Mouse (Mus musculus) embryonic facial prominence, embryonic 12.5 days (tissue): ENCODE measurements around the gene Ptprq. TPM values are rescaled to one million over a fixed set of nuclear protein-coding genes. Genes with fewer than 3 reads are reported as not detected.

ENCODE experiments used
- ATAC-seq: fragments of 200-750 bp; cut with Nextera tagmentation; 2 replicates; pipeline ENCODE4 v1.8.0; 2017; ENCODE audit not compliant: insufficient number of reproducible peaks, insufficient read depth, low FRiP score, low TSS enrichment
- H3K27ac ChIP-seq: fragments of 300-500 bp; sonication (generic); 2 replicates; pipeline ENCODE4 v1.5.1; 2016; ENCODE audit warnings: mild to moderate bottlenecking
- H3K27me3 ChIP-seq: fragments of 300-500 bp; sonication (generic); 2 replicates; pipeline ENCODE4 v1.6.1; 2016; ENCODE audit warnings: mild to moderate bottlenecking, moderate library complexity
- H3K36me3 ChIP-seq: fragments of 300-500 bp; sonication (generic); 2 replicates; pipeline ENCODE4 v1.6.1; 2016; ENCODE audit warnings: mild to moderate bottlenecking
- H3K4me1 ChIP-seq: fragments of 300-500 bp; sonication (generic); 2 replicates; pipeline ENCODE4 v1.6.1; 2016
- H3K4me2 ChIP-seq: fragments of 300-500 bp; sonication (generic); replicated peaks from 2 replicates; pipeline ENCODE4 v1.6.1; 2016; ENCODE audit warnings: mild to moderate bottlenecking, moderate library complexity
- H3K4me3 ChIP-seq: fragments of 300-500 bp; sonication (generic); 2 replicates; pipeline ENCODE4 v1.5.1; 2016; ENCODE audit warnings: mild to moderate bottlenecking
- H3K9ac ChIP-seq: fragments of 300-500 bp; sonication (generic); 2 replicates; pipeline ENCODE4 v1.6.1; 2016; ENCODE audit warnings: mild to moderate bottlenecking, moderate library complexity
- H3K9me3 ChIP-seq: fragments of 300-500 bp; sonication (generic); 2 replicates; pipeline ENCODE4 v1.6.1; 2016; ENCODE audit warnings: mild to moderate bottlenecking, moderate library complexity
- WGBS: fragments of 180-500 bp; shearing (Covaris S2); methylation state at CpG from one replicate; pipeline ENCODE4 v1.1.7; 2016; 5-methylcytosine and 5-hydroxymethylcytosine counted together
- polyA plus RNA-seq: library from polyadenylated mRNA; unstranded; fragments of >200 nt; fragmentation: Nextera tagmentation; extraction: Ambion mirVana; gene quantifications from 2 replicates; pipeline ENCODE4 v1.2.1, GENCODE M21; 2016

Gene Ptprq
- polyA plus RNA-seq, 1 experiment from 2014 or later = 0.17 TPM

GRCm38 (mm10) chr10:107514735-107515134 lies 205.1 kb downstream of the Ptprq start:
- no peaks in the 10 kb centered on the region for H3K36me3 ChIP-seq
- H3K27ac ChIP-seq = no peak overlapping the region
- 45% methylated on average over 7 of the region's 7 CpGs for WGBS
- H3K9ac ChIP-seq = no peak overlapping the region
- no peaks in the 10 kb centered on the region for H3K9me3 ChIP-seq
- no peak overlapping the region for H3K4me2 ChIP-seq
- H3K4me3 ChIP-seq = no peak overlapping the region
- H3K27me3 ChIP-seq = no peaks in the 10 kb centered on the region
- no peaks in the 10 kb centered on the region for H3K4me1 ChIP-seq
- no peak for ATAC-seq

DNA sequence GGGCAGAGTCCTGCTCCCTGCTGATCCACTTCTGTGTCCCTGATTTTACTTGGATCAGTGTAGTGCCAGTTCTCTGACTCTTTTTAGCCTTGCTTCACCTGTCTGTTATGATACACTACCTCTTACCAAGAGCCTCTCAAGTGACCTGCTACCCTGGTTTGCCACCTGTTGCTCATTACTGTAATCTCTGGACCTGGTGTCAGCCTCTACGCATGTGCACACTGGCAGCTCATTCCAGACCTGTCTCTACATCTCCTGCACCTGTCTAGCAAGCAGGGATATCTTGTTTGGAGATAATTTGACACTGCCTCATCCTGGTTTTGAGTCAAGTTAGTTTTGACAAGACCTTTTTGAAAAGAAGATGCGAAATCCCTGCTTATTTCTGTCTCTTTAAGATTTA lies 213.5 kb downstream of the Ptprq start:
- ATAC-seq = no peak

GRCm38 (mm10) chr10:107503430-107503829 lies 216.4 kb downstream of the Ptprq start:
- Histone ChIP-seq H3K27ac (no peak overlapping the region), H3K4me1 (no peaks in the 10 kb centered on the region), H3K9me3 (no peaks in the 10 kb centered on the region), H3K4me3 (no peak overlapping the region), H3K4me2 (no peak overlapping the region), H3K36me3 (no peaks in the 10 kb centered on the region), H3K9ac (no peak overlapping the region), H3K27me3 (no peaks in the 10 kb centered on the region)
- ATAC-seq = no peak
- WGBS = 82% methylated on average over 4 of the region's 4 CpGs

More for the DNA sequence above, 213.5 kb downstream of the Ptprq start:
- Histone ChIP-seq H3K9ac (no peak overlapping the region), H3K36me3 (no peaks in the 10 kb centered on the region), H3K27ac (no peak overlapping the region), H3K4me1 (no peaks in the 10 kb centered on the region), H3K4me2 (no peak overlapping the region), H3K4me3 (no peak overlapping the region), H3K27me3 (no peaks in the 10 kb centered on the region), H3K9me3 (no peaks in the 10 kb centered on the region)
- WGBS = 56% methylated on average over 2 of the region's 2 CpGs

DNA sequence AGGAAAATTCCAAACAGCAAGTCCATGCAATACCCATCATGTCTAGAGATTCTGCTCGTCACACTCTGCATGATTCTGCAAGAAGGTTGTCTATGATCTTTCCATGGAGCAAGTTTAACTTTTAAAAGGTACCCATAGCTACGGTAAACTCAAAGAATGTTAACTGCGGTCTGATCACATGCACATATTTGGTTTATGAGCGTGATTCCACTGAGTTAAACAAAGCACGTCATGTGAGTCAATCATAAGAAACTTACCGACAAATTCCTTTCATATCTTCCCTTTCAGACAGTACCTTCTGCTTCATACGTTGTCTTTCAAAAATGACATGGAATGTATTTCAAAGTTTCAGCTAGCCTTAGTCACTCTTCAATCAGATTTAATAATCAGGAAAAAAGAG lies 217.7 kb downstream of the Ptprq start:
- Histone ChIP-seq H3K27ac (no peak overlapping the region), H3K9me3 (no peaks in the 10 kb centered on the region), H3K4me1 (no peaks in the 10 kb centered on the region), H3K36me3 (no peaks in the 10 kb centered on the region), H3K9ac (no peak overlapping the region), H3K27me3 (no peaks in the 10 kb centered on the region), H3K4me2 (no peak overlapping the region), H3K4me3 (no peak overlapping the region)
- no peak for ATAC-seq
- 82% methylated on average over 7 of the region's 7 CpGs for WGBS

DNA sequence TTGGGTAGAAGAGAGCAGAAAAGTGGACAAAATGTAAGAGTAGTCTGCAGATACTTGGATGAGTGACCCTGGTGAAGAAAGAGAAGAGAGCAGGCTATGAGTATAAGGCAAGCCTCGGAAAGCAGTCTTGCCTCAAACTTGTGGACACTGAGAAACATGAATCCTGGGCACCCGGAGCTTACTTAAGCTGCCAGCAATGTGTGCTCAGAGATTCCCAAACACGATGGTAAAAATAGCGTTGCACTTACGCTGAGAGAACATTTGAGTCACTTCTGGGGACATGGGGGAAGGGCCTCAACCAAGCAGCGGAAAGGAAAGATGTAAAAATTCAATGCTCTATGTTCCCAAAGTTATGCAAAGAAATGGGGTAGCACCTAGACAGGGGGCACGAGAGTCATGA lies 220.2 kb downstream of the Ptprq start:
- Histone ChIP-seq H3K4me3 (no peak overlapping the region), H3K4me1 (no peaks in the 10 kb centered on the region), H3K27ac (no peak overlapping the region), H3K4me2 (no peak overlapping the region), H3K9ac (no peak overlapping the region), H3K36me3 (no peaks in the 10 kb centered on the region), H3K27me3 (0 out of 2 replicates have a peak, but pooled peaks cover 5% of the 10 kb centered on the region), H3K9me3 (no peaks in the 10 kb centered on the region)
- WGBS = 81% methylated on average over 7 of the region's 7 CpGs
- ATAC-seq = no peak

GRCm38 (mm10) chr10:107496402-107496801 lies 223.4 kb downstream of the Ptprq start:
- H3K27me3 ChIP-seq = peaks cover 16% of the 10 kb centered on the region
- ATAC-seq = no peak
- WGBS = 87% methylated on average over 1 of the region's 1 CpGs
- H3K4me3 ChIP-seq = no peak overlapping the region
- H3K4me1 ChIP-seq = no peaks in the 10 kb centered on the region
- no peak overlapping the region for H3K27ac ChIP-seq
- no peak overlapping the region for H3K9ac ChIP-seq
- no peaks in the 10 kb centered on the region for H3K36me3 ChIP-seq
- no peak overlapping the region for H3K4me2 ChIP-seq
- no peaks in the 10 kb centered on the region for H3K9me3 ChIP-seq

- Histone ChIP-seq H3K27me3 (peaks cover 16% of the 10 kb centered on the region), H3K36me3 (no peaks in the 10 kb centered on the region), H3K9me3 (no peaks in the 10 kb centered on the region), H3K4me3 (peak within 1 kb of the TSS; percentile 14; the same call in 1 of the 2 replicates), H3K27ac (no peak within 1 kb of the TSS), H3K4me2 (peak within 1 kb of the TSS; percentile 42), H3K4me1 (no peaks in the 10 kb centered on the region), H3K9ac (no peak within 1 kb of the TSS)
- WGBS = 74% methylated on average over 6 of the region's 6 CpGs
- ATAC-seq = no peak
Measured at GRCm38 (mm10) chr10:107494568-107494967, 225.3 kb downstream of the Ptprq start, which contains the start of gene Myf6. TSS of gene Myf6 (minus strand) at chr10:107494737.

GRCm38 (mm10) chr10:107493580-107494474 lies 226.0 kb downstream of the Ptprq start:
- Histone ChIP-seq H3K9me3 (no peaks in the 10 kb centered on the region), H3K36me3 (no peaks in the 10 kb centered on the region), H3K9ac (no peak overlapping the region), H3K27ac (no peak overlapping the region), H3K4me2 (peak overlapping the region; percentile 42), H3K4me3 (peak overlapping the region; percentile 14), H3K4me1 (no peaks in the 10 kb centered on the region), H3K27me3 (peaks cover 19% of the 10 kb centered on the region)
- 36% methylated on average over 19 of the region's 20 CpGs for WGBS
- ATAC-seq = peak; percentile 64; the same call in 1 of the 2 replicates

GRCm38 (mm10) chr10:107492867-107493579 lies 226.8 kb downstream of the Ptprq start:
- WGBS = 37% methylated on average over 18 of the region's 18 CpGs
- no peak overlapping the region for H3K27ac ChIP-seq
- H3K36me3 ChIP-seq = no peaks in the 10 kb centered on the region
- peak overlapping the region; percentile 42 for H3K4me2 ChIP-seq
- no peaks in the 10 kb centered on the region for H3K9me3 ChIP-seq
- H3K4me3 ChIP-seq = peak overlapping the region; percentile 14
- no peak overlapping the region for H3K9ac ChIP-seq
- peaks cover 19% of the 10 kb centered on the region for H3K27me3 ChIP-seq
- no peak for ATAC-seq
- no peaks in the 10 kb centered on the region for H3K4me1 ChIP-seq

GRCm38 (mm10) chr10:107488654-107489315 lies 231.1 kb downstream of the Ptprq start:
- no peak for ATAC-seq
- 21% methylated on average over 12 of the region's 12 CpGs for WGBS
- H3K9ac ChIP-seq = no peak overlapping the region
- 0 out of 2 replicates have a peak overlapping the region, but pooled peaks have one; percentile 1 for H3K4me2 ChIP-seq
- H3K36me3 ChIP-seq = no peaks in the 10 kb centered on the region
- no peak overlapping the region for H3K27ac ChIP-seq
- H3K4me3 ChIP-seq = no peak overlapping the region
- peaks cover 29% of the 10 kb centered on the region for H3K27me3 ChIP-seq
- no peaks in the 10 kb centered on the region for H3K9me3 ChIP-seq
- peaks cover 6% of the 10 kb centered on the region; the same call in 1 of the 2 replicates for H3K4me1 ChIP-seq

- H3K4me1 ChIP-seq = peaks cover 6% of the 10 kb centered on the region; the same call in 1 of the 2 replicates
- H3K9me3 ChIP-seq = no peaks in the 10 kb centered on the region
- H3K27me3 ChIP-seq = peaks cover 26% of the 10 kb centered on the region
- WGBS = 41% methylated on average over 12 of the region's 12 CpGs
- H3K36me3 ChIP-seq = no peaks in the 10 kb centered on the region
- H3K4me2 ChIP-seq = 0 out of 2 replicates have a peak overlapping the region, but pooled peaks have one; percentile 22
- H3K27ac ChIP-seq = no peak overlapping the region
- no peak overlapping the region for H3K9ac ChIP-seq
- no peak for ATAC-seq
- no peak overlapping the region for H3K4me3 ChIP-seq
Measured at GRCm38 (mm10) chr10:107486770-107487169, 233.1 kb downstream of the Ptprq start.
